Mouse (Mus musculus): ENCODE measurements at regions not wholly inside any gene's neighbourhood (a gene's known extent, or its start where the extent isn't known, plus 50 kb on each side); places are given as distances from the start of the nearest gene placed in this dataset.
A peak's percentile ranks its signal among the peaks of the same experiment; 100 is the strongest.

GRCm38 (mm10) chr7:121214181-121214580 lies 132.7 kb downstream of the Otoa start:
- DNase-seq = no peak

GRCm38 (mm10) chr7:121215032-121215431 lies 133.6 kb downstream of the Otoa start:
- no peak for DNase-seq

- no peak for DNase-seq
Measured at GRCm38 (mm10) chr7:121215735-121216134, 134.3 kb downstream of the Otoa start.

- no peak for DNase-seq
Measured at GRCm38 (mm10) chr7:121218031-121218430, 136.6 kb downstream of the Otoa start.

- DNase-seq = no peak
Measured at GRCm38 (mm10) chr7:121221158-121221557, 139.7 kb downstream of the Otoa start.

- no peak for DNase-seq
Measured at GRCm38 (mm10) chr7:121231881-121232280, 150.4 kb downstream of the Otoa start.

- DNase-seq = no peak
Measured at GRCm38 (mm10) chr7:121234831-121235230, 153.4 kb downstream of the Otoa start.

GRCm38 (mm10) chr7:121239731-121240130 lies 151.9 kb upstream of the Hs3st2 start:
- no peak for DNase-seq

- no peak for DNase-seq
Measured at GRCm38 (mm10) chr7:121247845-121248244, 143.8 kb upstream of the Hs3st2 start.

- no peak for DNase-seq
Measured at GRCm38 (mm10) chr7:121257466-121257865, 134.2 kb upstream of the Hs3st2 start.

- peak in 1 of 2 experiments; percentile 9 for DNase-seq
Measured at GRCm38 (mm10) chr7:121258826-121259496, 132.7 kb upstream of the Hs3st2 start.

- DNase-seq = no peak
Measured at GRCm38 (mm10) chr7:121259497-121260009, 132.1 kb upstream of the Hs3st2 start.

GRCm38 (mm10) chr7:121269358-121269757 lies 122.3 kb upstream of the Hs3st2 start:
- no peak for DNase-seq

- DNase-seq = no peak
Measured at GRCm38 (mm10) chr7:121280597-121280996, 111.1 kb upstream of the Hs3st2 start.

- no peak for DNase-seq
Measured at GRCm38 (mm10) chr7:121282154-121282553, 109.5 kb upstream of the Hs3st2 start.

- DNase-seq = no peak
Measured at GRCm38 (mm10) chr7:121289737-121290136, 101.9 kb upstream of the Hs3st2 start.

- no peak for DNase-seq
Measured at GRCm38 (mm10) chr7:121296151-121296695, 95.4 kb upstream of the Hs3st2 start.

- DNase-seq = no peak
Measured at GRCm38 (mm10) chr7:121312961-121313587, 78.6 kb upstream of the Hs3st2 start.

GRCm38 (mm10) chr7:121314521-121314920 lies 77.1 kb upstream of the Hs3st2 start:
- no peak for DNase-seq

GRCm38 (mm10) chr7:121329274-121329673 lies 62.4 kb upstream of the Hs3st2 start:
- no peak for DNase-seq

- DNase-seq = no peak
Measured at GRCm38 (mm10) chr7:121332532-121332931, 59.1 kb upstream of the Hs3st2 start.

GRCm38 (mm10) chr7:121335390-121336109 lies 56.1 kb upstream of the Hs3st2 start:
- no peak for DNase-seq

GRCm38 (mm10) chr7:121339942-121340341 lies 51.7 kb upstream of the Hs3st2 start:
- no peak for DNase-seq

All from lung, postnatal 4 days (tissue).